Mouse (Mus musculus): ENCODE data around the gene Tanc1.

DNA sequence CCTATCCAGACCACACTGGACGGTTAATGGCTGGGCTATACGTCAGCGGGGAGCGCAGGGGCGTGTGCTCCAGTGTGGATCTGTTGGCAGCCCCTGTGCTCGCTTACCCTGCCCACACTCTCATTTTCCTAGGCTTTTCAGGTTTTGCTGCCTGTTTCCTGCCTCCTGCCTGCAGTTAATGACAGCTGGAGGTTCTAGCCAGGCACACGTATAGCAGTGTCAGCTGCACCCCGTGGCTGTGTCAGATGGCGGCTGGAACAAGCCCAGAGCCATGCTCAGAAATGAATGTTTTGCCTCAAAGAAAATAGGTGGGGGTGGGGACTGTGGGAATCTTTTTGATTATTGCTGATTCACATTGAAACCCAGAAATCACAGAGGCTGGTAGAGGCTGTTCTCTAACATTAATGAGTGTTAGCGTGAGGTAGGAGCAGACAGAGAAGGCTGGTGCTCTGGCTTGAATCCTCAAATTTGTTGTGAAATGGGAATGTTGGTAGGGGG is 124.6 kb downstream of the Tanc1 start:
- TF ChIP-seq CTCF (IDR thresholded peaks at IDR 0.05; ENCODE audit: low read depth) (no peak), EP300 (IDR thresholded peaks at IDR 0.05; ENCODE audit: low read depth) (no peak)
